Mouse (Mus musculus) CD4-positive helper T cell, adult 2 months (primary cell): ENCODE data around the gene Xpo6.
A peak's percentile ranks its signal among the peaks of the same experiment; 100 is the strongest.

ENCODE experiments used
- DNase-seq: peaks from one replicate; pipeline ENCODE4 v3.0.0-alpha.2; 2012; ENCODE audit warnings: low read depth, missing footprints, low spot score

Gene Xpo6

GRCm38 (mm10) chr7:126194175-126194574 lies 6.1 kb downstream of the Xpo6 start:
- no peak for DNase-seq

DNA sequence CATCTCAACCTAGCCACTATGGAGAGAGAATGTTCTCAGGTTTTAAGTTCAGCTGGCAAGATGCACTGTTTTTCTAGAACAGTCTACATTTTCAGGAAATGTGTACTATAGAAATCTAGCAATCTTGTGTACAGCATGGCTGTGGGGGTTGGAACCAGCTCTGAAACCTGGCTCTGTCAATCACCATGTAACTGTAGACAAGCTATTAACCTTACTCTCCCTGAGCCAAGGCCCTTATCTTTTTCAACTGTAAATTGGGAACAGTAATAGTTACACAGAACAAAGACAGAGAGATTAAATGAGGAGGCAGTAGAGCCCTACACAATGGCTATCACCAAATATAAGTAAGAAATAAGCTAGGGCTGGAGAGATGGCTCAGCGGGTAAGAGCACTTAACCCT lies 8.8 kb downstream of the Xpo6 start:
- no peak for DNase-seq

- DNase-seq: no peak
Measured at GRCm38 (mm10) chr7:126189517-126189916, 10.8 kb downstream of the Xpo6 start.

GRCm38 (mm10) chr7:126185999-126186398 lies 14.3 kb downstream of the Xpo6 start:
- DNase-seq: no peak

- DNase-seq: no peak
Measured at GRCm38 (mm10) chr7:126183583-126183982, 16.7 kb downstream of the Xpo6 start.

- peak; percentile 53 for DNase-seq
Measured at GRCm38 (mm10) chr7:126181487-126181886, 18.8 kb downstream of the Xpo6 start.

- peak; percentile 76 for DNase-seq
Measured at GRCm38 (mm10) chr7:126180956-126181355, 19.3 kb downstream of the Xpo6 start.

GRCm38 (mm10) chr7:126178804-126179203 lies 21.5 kb downstream of the Xpo6 start:
- DNase-seq: peak; percentile 79

DNA sequence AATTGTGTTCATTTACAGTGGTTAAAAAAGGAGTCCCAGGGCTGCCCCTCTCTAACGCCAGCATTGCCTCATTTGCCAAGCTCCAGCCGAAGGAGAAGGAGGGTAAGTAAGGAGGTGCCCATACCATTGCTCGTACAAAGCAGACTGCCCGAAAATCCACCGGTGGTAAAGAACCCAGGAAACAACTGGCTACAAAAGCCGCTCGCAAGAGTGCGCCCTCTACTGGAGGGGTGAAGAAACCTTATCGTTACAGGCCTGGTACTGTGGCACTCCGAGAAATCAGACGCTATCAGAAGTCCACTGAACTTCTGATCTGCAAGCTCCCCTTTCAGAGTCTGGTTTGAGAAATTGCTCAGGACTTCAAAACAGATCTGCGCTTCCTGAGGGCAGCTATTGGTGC lies 24.3 kb downstream of the Xpo6 start:
- peak; percentile 21 for DNase-seq

DNA sequence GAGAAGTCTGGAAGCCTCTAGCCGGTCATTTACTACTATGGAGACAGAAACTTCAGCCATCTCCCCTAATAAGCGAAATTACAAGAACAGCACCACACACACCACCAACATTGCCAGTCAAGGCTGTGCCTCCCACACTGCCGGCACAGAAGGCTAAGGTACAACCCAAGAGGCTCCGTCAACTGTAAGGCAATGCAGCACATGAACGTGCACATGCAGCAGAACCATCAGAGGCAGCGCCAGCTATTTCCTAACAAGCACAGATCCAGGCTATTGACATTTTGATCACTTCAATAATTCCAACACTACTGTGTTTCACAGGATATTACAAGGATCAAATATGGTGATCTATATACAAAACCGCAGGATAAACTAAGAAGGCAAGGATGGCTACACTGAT lies 24.8 kb downstream of the Xpo6 start:
- DNase-seq: no peak

DNA sequence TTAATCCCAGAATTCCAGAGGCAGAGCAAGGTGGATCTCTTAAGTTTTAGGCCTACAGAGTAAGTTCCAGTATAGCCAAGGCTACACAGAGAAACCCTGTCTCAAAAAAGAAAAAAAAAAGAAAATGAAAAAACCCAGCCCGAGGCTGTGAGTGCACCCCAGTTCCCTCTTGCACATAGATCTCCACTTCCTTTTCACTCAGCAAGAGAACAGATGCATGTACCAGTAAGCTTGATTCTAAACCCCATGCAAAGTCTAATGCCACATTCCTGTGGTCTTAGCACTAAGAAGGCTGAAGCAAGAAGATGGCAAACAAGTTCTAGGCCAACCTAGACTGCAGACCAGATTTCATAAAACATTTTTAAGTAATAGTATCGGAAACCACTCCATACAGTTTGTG lies 25.4 kb downstream of the Xpo6 start:
- no peak for DNase-seq

DNA sequence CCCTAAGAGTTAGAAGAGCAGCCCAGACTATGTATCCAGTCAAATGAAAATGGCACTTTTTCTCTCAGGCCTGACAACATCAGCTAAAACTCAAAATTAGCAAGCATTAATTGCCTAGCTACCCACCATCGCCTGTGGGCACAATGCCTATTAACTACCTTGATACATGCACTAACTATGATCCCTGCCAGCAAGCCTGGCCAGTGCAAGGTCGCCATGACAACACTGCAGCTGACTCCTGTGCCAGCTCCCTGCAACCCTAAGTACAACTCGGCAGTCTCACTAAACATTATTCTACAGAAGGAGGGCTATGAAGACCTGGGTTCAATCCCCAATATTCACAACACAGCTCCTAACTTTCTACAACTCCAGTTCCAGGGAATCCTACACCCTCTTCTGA lies 28.3 kb downstream of the Xpo6 start:
- DNase-seq: no peak

- DNase-seq: no peak
Measured at GRCm38 (mm10) chr7:126168584-126168983, 31.7 kb downstream of the Xpo6 start.

- DNase-seq: no peak
Measured at GRCm38 (mm10) chr7:126167426-126167825, 32.9 kb downstream of the Xpo6 start.

- DNase-seq: no peak
Measured at GRCm38 (mm10) chr7:126166571-126166970, 33.7 kb downstream of the Xpo6 start.

DNA sequence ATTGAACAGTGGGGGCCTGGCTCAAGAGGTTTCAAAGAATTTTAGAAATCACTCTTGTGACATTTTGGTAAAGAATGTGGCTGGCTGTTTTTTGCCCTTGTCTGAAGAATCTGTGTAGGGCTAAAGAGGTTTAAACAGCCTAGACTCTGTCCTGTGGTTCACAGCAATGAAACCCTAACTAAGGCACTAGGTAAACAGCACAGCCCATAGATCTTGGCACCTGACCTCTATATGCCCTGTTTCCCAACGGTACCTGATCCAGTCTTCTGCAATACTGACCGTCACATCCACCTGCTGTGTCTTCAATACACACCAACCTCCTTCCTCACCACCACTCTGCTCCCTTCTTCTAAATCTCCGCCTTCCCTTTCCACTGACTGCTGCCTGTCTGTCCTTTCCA lies 42.1 kb downstream of the Xpo6 start:
- DNase-seq: no peak

GRCm38 (mm10) chr7:126155746-126156145 lies 44.6 kb downstream of the Xpo6 start:
- no peak for DNase-seq

GRCm38 (mm10) chr7:126154731-126155130 lies 45.6 kb downstream of the Xpo6 start:
- DNase-seq: no peak

- DNase-seq: no peak
Measured at GRCm38 (mm10) chr7:126152324-126152723, 48.0 kb downstream of the Xpo6 start.

- no peak for DNase-seq
Measured at GRCm38 (mm10) chr7:126146156-126146555, 54.1 kb downstream of the Xpo6 start.

DNA sequence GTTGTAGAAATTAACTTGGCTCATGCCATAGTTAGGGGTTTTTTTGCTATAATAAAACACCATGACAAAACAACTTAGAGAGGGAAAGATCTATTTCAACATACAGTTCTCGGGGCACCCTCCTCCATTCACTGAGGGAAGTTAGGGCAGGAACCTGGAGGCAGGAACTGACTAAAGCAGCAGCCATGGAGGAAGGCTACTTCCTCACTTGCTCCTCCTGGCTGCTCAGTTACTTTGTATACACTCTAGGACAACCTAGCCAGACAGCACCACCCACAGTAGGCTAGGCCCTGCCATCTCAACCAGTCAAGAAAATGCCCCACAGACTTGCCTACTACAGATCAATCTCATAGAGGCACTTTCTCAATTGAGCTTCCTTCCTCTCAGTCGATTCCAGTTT lies 55.9 kb downstream of the Xpo6 start:
- DNase-seq: no peak

GRCm38 (mm10) chr7:126137850-126138249 lies 62.5 kb downstream of the Xpo6 start:
- no peak for DNase-seq

DNA sequence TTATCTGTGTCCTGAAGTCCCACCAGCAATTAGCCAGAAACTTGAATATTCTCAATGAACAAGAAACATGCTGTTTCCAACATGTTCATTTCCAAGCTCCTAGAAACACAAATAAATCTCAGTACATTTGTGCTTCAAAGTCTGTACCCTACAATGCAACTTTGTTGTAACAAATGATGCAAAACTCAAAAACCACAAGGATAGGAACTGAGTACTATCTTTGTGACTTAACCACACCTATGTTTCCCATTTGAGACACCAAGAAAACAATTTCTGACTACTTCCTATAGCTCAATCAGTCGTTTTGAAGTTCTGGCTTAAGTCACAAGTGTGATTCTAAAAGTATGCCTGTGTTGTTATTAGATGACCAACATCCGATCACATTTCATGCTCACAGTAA lies 64.9 kb downstream of the Xpo6 start:
- DNase-seq: peak; percentile 31

DNA sequence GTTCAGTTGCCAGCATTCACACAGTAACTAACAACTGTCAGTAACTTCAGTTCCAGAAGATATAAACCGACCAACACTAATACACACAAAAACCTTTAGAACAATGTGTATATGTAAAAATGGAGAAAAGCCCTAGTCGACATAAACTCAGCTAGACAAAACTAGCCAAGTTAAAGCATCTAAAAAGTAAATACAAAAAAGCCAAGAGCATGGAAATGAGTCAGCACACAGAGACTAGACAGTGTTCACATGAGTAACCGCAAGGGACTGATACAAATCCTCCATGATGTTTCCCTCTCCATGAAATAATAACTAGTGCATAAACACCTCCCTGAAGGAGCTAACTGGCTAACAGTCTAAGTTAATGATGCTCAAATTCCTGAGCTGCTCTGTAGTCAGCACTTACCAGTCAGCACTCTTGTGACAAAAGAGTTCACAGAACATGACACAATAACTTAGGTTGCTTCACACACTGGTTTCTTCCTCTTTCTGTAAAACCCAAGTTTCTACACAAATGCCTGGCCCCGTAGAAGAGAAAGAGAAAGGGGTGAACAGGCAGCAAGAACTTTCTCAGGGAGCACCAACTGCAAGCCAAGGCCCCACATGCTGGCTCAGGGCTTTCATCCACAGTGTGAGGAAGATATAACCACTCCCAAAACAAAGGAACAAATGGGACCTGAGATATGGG lies 65.5 kb downstream of the Xpo6 start:
- no peak for DNase-seq
